Mouse (Mus musculus) left cerebral cortex, postnatal 25 days (tissue): ENCODE data around the gene Hoxa3. TPM values are rescaled to one million over a fixed set of nuclear protein-coding genes. Genes with fewer than 3 reads are reported as not detected.

Experiments used
- DNase-seq, 2 experiments: peaks; one replicate each; pipeline ENCODE4 v3.0.0; 2022; ENCODE audit warnings: low spot score in 2 of 2, mixed read lengths in 1 of 2
- intact Hi-C: fragments of 180-260 bp; cut with DNase I; formaldehyde crosslinking; loops from one replicate; pipeline ENCODE4 v1.15.1; 2025
- microRNA-seq, 2 experiments: library from miRNA; unstranded; fragments of <30 nt; microRNA quantifications; one replicate each; pipeline ENCODE4 v1.2.0; 2022
- total RNA-seq, 2 experiments: library from RNA; stranded (reverse); gene quantifications; 2 replicates each; pipeline ENCODE4 v1.2.3; 2021

The Hoxa3 gene
- total RNA-seq, 2 experiments from 2014 or later: not detected

DNA sequence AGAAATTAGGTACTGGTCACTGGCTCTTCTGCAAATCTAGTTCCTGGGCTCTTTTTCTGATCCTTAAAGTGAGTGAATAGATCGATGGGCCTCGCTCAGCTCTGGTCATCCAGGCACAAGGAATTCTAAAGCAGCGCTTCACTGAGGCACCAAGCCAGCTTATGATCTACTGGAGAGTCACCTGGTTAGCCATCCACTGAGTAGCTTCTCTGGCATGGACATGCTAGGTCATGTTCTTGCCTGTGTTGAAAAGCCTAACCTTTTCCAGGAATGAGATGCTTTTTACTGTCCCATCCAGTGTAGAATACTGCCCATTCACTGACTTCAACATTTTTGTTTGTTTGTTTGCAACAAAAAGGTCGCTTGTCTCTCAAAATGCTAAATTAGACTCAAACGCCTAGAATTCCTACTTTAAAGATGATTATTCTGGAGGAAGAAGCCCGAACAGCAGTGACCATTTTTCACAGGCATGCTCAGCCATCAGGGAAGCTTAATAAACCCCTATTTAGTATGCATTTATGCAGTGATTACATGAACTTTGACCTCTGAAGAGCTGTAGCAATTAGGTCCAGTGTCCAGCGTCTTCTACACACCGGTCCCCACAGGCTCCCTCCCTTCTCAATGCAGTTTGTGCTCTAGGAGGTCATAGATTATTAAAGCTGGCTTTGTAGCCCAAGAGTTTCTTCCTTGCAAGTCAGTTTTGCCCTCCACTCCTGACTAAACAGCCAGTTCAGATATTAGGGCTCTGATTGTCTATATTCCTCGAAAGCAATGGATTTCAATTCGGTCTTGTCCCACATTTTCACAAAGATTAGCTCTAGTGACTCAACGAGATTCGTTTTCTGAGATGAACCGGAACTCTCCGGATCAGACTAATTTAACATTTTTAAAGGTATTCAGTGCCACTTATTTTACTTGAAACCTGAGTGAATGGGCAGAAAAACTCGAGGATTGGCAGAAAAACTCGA, 60.6 kb downstream of the Hoxa3 start:
- DNase-seq: no peak
- intact Hi-C loops: loop anchor here (5.0 kb wide), 1 partner anchor 970 kb away; no protein-coding TSS in a partner anchor

DNA sequence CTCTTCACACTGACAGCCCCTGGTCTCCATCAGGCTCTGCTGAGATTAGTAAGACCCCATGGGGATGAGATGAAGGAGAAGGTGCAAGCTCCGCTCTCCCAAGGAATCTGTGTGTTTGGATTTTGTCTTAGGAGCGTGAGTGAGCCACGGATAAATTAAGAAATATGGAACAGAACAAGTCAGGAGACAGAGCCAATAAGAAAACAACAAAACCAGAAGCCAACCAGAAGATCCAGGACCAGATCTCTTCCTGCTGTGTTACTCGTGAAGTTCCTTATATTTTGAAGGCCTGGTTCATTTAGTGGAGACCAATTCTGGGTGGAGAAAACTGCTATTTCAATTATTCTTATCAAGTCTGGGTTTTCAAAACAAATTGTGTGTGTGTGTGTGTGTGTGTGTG, 61.6 kb downstream of the Hoxa3 start:
- intact Hi-C loops: loop anchor here (5.0 kb wide), 1 partner anchor 969 kb away; no protein-coding TSS in a partner anchor
- no peak for DNase-seq

DNA sequence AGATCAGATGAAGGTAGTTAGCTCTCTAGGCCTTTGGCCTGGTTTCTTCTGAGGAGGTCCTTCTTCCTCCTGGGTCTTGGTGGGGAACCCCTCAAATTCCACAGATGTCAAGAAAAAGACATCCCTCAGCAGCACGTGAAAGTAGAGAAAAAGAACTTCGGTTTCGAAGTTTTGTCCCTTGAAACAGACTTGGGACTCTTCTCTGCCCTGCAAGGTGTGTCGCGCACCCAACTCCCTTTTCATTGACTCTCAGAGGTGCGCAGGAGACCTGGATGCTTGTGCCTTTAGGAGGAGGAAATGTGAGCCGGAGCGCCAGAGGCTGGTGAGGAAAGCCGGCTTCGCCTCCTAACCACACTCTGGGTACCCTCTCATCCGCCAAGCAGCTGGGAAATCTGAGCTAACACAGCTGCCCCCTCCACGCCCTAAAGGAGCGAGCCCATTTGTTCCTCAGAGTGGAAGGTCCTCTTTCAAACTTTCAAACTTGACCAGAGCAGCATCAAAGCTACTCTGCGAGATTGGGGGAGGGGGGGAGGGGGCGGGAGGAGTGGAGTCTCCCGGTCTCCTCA, 62.7 kb downstream of the Hoxa3 start:
- no peak for DNase-seq
- intact Hi-C loops: loop anchor here (5.0 kb wide), 1 partner anchor 968 kb away; no protein-coding TSS in a partner anchor

DNA sequence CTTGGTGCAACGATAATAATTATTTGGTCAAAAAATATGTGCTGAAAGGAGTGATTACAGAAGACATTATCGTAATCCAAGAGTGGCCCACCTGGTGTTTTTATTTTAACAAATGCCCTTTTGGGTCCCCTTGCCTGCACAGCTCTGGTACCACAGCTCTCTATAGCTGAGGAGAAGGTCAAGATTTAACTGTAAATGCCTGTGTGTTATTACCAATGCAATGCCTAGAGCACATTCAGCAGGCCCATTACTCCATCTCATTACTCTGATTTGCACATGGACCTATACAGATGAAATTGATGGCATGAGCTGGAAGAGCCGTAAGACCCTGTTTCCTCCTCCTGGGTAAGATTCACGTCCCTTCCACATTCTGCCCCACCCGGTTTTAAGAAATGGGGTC, 74.0 kb downstream of the Hoxa3 start:
- no peak for DNase-seq
- intact Hi-C loops: no loop called here

DNA sequence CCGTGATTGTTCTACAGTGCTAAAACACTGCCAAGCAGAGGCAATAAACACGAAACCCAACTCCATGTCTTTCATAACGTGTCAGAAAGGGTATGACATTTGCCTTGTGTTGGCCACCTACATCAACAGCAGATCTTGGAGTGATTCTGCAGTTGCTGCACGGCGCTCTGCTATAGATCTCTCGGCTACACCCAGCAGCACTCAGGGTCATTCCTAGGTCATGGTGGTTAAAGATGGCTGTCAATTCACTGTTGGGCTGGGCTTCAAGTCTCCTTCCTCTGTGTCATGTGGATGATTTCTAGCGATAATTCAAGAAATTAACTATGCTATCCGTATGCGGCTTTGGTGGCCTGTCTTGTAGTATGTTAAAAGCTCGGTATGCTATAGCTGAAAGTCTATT, 74.6 kb downstream of the Hoxa3 start:
- no peak for DNase-seq
- intact Hi-C loops: no loop called here

DNA sequence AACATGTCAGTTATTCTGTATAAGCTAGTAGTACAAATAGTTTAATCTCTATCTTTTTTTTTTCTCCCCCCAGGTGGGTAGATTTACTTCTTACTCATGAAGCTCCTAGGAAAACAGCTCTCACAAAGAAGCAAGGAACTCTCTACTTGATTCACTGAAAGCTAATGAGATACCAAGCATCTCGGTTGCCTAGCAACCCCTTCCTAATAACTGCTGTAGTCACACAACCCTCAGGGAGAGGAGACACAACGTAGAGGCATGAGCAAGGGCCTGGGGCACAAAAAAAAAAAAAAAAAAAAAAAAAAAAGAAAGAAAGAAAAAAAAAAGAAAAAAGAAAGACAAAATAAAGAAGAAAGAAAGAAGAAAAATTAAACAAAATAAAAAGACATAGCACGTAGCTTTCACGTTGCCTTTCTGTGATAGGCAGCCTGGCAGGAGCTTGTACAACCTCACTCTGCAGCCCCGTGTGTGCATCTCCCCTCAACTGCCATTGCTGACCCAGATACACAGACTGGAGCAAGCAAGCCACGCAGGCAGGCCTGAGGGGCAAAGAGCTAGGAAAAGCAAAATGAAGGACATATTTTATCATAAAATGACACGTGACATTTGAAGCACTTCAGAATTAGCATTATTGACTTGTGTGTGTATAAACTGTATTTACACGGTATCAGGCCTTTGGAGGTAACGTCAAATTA, 75.1 kb downstream of the Hoxa3 start:
- intact Hi-C loops: no loop called here
- DNase-seq: no peak

DNA sequence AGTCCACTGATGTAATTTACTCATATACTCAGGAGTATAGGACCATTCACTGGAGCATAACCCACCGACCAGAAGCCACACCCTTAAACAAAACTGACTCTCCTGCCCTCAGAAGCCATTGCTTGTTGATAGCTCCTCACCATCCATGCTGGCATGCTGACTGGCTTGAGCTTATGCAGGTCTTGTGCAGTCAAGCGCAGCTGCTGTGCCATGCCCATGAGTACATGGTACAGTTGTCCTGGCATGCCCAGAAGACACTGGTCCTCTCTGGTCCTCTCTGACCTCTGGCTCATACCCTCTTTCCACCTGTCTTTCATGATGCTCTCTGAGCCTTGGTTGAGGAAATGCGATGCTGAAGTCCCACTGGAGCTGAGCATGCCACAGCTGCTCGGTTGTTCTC, 89.5 kb downstream of the Hoxa3 start:
- DNase-seq: no peak
- intact Hi-C loops: no loop called here

DNA sequence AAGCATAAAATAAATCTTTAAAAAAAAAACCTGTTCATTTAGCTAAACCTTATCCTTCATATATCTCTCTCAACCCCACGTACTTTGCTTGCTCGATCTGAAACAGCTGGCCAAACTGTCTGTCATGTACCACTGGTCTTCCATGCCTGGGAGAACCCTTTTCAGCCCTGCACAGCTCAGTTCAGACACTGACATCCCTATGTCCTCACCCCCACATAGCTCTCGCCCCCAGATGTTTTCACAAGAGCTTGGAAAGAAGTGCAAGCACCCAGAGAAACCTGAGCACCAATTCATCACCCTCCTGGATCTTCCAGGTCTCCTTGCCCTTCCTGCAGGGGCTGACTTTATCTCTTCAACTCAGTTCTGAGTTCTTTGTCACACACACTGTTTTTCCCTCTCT, 92.0 kb downstream of the Hoxa3 start:
- no peak for DNase-seq
- intact Hi-C loops: no loop called here

Small RNA genes lying within 50 kb of the gene (microRNA-seq; reads per million reads assigned to microRNA genes)
- gene Mir196b: 0.74 to 3.7 reads per million in 2 experiments

Other genes starting within 250 kb of the Hoxa3 start
- gene Skap2, start 200.8 kb downstream of the Hoxa3 start, total RNA-seq: 10 to 100 TPM in 1 of 2 experiments, 1 to 10 TPM in 1; 9.1 to 10.8 TPM
- not detected for gene Hoxa1, start 55.0 kb downstream of the Hoxa3 start, total RNA-seq
- gene Hoxa2, start 48.5 kb downstream of the Hoxa3 start, total RNA-seq: not detected
- not detected for gene 5730596B20Rik, start 35.8 kb downstream of the Hoxa3 start, total RNA-seq
- gene Hoxa4, start 21.6 kb downstream of the Hoxa3 start, total RNA-seq: not detected
- gene Hoxa5, start 8.7 kb downstream of the Hoxa3 start, total RNA-seq: not detected
- gene Hoxa6, start 4.6 kb downstream of the Hoxa3 start, total RNA-seq: not detected
- gene Gm28308, start within 50 bp of the Hoxa3 start, total RNA-seq: not detected
- not detected for gene Hoxa7, start 8.5 kb upstream of the Hoxa3 start, total RNA-seq
- gene Hoxa9, start 17.8 kb upstream of the Hoxa3 start, total RNA-seq: not detected
- not detected for gene Hoxa10, start 27.5 kb upstream of the Hoxa3 start, total RNA-seq
- not detected for gene Hoxa11, start 32.5 kb upstream of the Hoxa3 start, total RNA-seq
- not detected for gene Hoxa13, start 47.5 kb upstream of the Hoxa3 start, total RNA-seq
- not detected for gene Evx1, start 100.2 kb upstream of the Hoxa3 start, total RNA-seq